Mouse (Mus musculus): Measurements from ENCODE around the gene Jarid2. TPM values are rescaled to one million over a fixed set of nuclear protein-coding genes. Genes with fewer than 3 reads are reported as not detected.

Jarid2 gene
- polyA plus RNA-seq (2016; fragmentation: Nextera tagmentation; extraction: Ambion mirVana), result 40.6 TPM in 2 replicates

- no peaks in the 10 kb centered on the region for H3K9me3 ChIP-seq (replicated peaks)
- H3K36me3 ChIP-seq, result no peaks in the 10 kb centered on the region
- WGBS, result 1% methylated on average over 31 of the region's 31 CpGs
- H3K27me3 ChIP-seq (replicated peaks), result no peaks in the 10 kb centered on the region
- H3K4me3 ChIP-seq, result peak within 1 kb of the TSS; percentile 74
- H3K4me2 ChIP-seq, result peak within 1 kb of the TSS; percentile 92
- no peak for ATAC-seq (ENCODE audit: insufficient number of reproducible peaks, low FRiP score)
- peaks cover 18% of the 10 kb centered on the region for H3K4me1 ChIP-seq (replicated peaks)
- H3K9ac ChIP-seq, result peak within 1 kb of the TSS; percentile 95
- peak within 1 kb of the TSS; percentile 90 for H3K27ac ChIP-seq (ENCODE audit: poor library complexity, severe bottlenecking)
Measured at GRCm38 (mm10) chr13:44729424-44729971, at the start of gene Jarid2. Gene Jarid2, plus strand, starts transcription at chr13:44729474.

GRCm38 (mm10) chr13:44681051-44681450 lies 48.2 kb upstream of the Jarid2 start:
- 62% methylated on average over 7 of the region's 7 CpGs for WGBS
- Histone ChIP-seq H3K9me3 (replicated peaks) (no peaks in the 10 kb centered on the region), H3K27ac (ENCODE audit: poor library complexity, severe bottlenecking) (no peak overlapping the region), H3K27me3 (replicated peaks) (no peaks in the 10 kb centered on the region), H3K4me1 (replicated peaks) (peaks cover 10% of the 10 kb centered on the region; the same call in 1 of the 2 replicates), H3K4me3 (no peak overlapping the region), H3K36me3 (no peaks in the 10 kb centered on the region), H3K4me2 (no peak overlapping the region), H3K9ac (no peak overlapping the region)
- no peak for ATAC-seq (ENCODE audit: insufficient number of reproducible peaks, low FRiP score)

- Histone ChIP-seq H3K4me3 (no peak overlapping the region), H3K27me3 (replicated peaks) (no peaks in the 10 kb centered on the region), H3K27ac (ENCODE audit: poor library complexity, severe bottlenecking) (no peak overlapping the region), H3K4me1 (replicated peaks) (no peaks in the 10 kb centered on the region), H3K9me3 (replicated peaks) (no peaks in the 10 kb centered on the region), H3K9ac (no peak overlapping the region), H3K4me2 (no peak overlapping the region), H3K36me3 (no peaks in the 10 kb centered on the region)
- 66% methylated on average over 3 of the region's 3 CpGs for WGBS
- ATAC-seq (ENCODE audit: insufficient number of reproducible peaks, low FRiP score), result no peak
Measured at GRCm38 (mm10) chr13:44688140-44688539, 41.1 kb upstream of the Jarid2 start.

GRCm38 (mm10) chr13:44697628-44698027 lies 31.6 kb upstream of the Jarid2 start:
- H3K9ac ChIP-seq, result no peak overlapping the region
- no peak overlapping the region for H3K4me3 ChIP-seq
- no peaks in the 10 kb centered on the region for H3K27me3 ChIP-seq (replicated peaks)
- no peaks in the 10 kb centered on the region for H3K36me3 ChIP-seq
- no peak overlapping the region for H3K4me2 ChIP-seq
- H3K4me1 ChIP-seq (replicated peaks), result no peaks in the 10 kb centered on the region
- WGBS, result 76% methylated on average over 10 of the region's 10 CpGs
- H3K27ac ChIP-seq (ENCODE audit: poor library complexity, severe bottlenecking), result no peak overlapping the region
- no peak for ATAC-seq (ENCODE audit: insufficient number of reproducible peaks, low FRiP score)
- H3K9me3 ChIP-seq (replicated peaks), result no peaks in the 10 kb centered on the region

GRCm38 (mm10) chr13:44704036-44704801 lies 25.1 kb upstream of the Jarid2 start:
- Histone ChIP-seq H3K4me1 (replicated peaks) (no peaks in the 10 kb centered on the region), H3K36me3 (no peaks in the 10 kb centered on the region), H3K9me3 (replicated peaks) (no peaks in the 10 kb centered on the region), H3K9ac (no peak overlapping the region), H3K27ac (ENCODE audit: poor library complexity, severe bottlenecking) (no peak overlapping the region), H3K4me3 (no peak overlapping the region), H3K4me2 (no peak overlapping the region), H3K27me3 (replicated peaks) (no peaks in the 10 kb centered on the region)
- ATAC-seq (ENCODE audit: insufficient number of reproducible peaks, low FRiP score), result no peak
- WGBS, result 77% methylated on average over 15 of the region's 15 CpGs

DNA sequence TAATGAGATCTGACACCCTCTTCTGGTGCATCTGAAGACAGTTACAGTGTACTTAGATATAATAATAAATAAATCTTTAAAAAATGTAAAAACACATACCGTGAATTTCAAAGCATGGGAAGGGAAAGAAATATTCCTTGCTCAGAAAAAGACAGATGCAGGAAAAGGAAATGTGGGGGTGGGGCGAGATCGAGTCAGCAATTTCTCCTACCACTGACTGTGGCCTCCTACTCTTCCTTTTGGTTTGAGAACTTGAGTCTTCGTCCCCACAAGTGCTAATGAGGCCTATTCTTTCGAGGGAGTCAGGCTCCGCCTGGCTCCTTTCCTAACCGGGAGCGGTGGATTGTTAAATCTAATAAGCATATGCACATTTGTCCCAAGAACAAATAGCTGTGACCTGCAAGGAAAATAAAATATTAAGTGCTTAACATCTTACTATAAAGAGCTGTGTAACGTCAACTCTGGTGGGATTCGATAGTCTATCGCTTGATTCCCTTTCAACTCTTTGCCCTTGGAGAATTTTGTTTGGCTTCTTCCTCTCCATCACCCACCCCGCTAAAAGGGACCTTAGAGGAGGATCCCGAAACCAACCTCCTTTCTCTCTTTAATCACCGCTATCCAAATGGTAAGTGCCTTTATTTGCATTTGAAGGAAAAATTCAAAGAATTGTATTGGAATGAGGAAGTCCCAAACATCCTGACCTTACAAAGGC lies 24.1 kb upstream of the Jarid2 start:
- H3K9me3 ChIP-seq (replicated peaks), result no peaks in the 10 kb centered on the region
- 50% methylated on average over 14 of the region's 14 CpGs for WGBS

GRCm38 (mm10) chr13:44705743-44706044 lies 23.6 kb upstream of the Jarid2 start:
- Histone ChIP-seq H3K27ac (ENCODE audit: poor library complexity, severe bottlenecking) (no peak overlapping the region), H3K4me3 (no peak overlapping the region), H3K36me3 (no peaks in the 10 kb centered on the region), H3K4me2 (no peak overlapping the region), H3K27me3 (replicated peaks) (no peaks in the 10 kb centered on the region), H3K9ac (no peak overlapping the region), H3K9me3 (replicated peaks) (no peaks in the 10 kb centered on the region), H3K4me1 (replicated peaks) (no peaks in the 10 kb centered on the region)
- 60% methylated on average over 7 of the region's 7 CpGs for WGBS
- ATAC-seq (ENCODE audit: insufficient number of reproducible peaks, low FRiP score), result no peak

More for the DNA sequence above, 24.1 kb upstream of the Jarid2 start:
- no peaks in the 10 kb centered on the region for H3K36me3 ChIP-seq
- H3K4me3 ChIP-seq, result no peak overlapping the region
- no peaks in the 10 kb centered on the region for H3K4me1 ChIP-seq (replicated peaks)
- H3K9ac ChIP-seq, result no peak overlapping the region
- H3K4me2 ChIP-seq, result no peak overlapping the region
- H3K27me3 ChIP-seq (replicated peaks), result no peaks in the 10 kb centered on the region
- no peak for ATAC-seq (ENCODE audit: insufficient number of reproducible peaks, low FRiP score)
- H3K27ac ChIP-seq (ENCODE audit: poor library complexity, severe bottlenecking), result no peak overlapping the region

GRCm38 (mm10) chr13:44706206-44706915 lies 22.9 kb upstream of the Jarid2 start:
- Histone ChIP-seq H3K27me3 (replicated peaks) (no peaks in the 10 kb centered on the region), H3K4me2 (no peak overlapping the region), H3K9me3 (replicated peaks) (no peaks in the 10 kb centered on the region), H3K36me3 (no peaks in the 10 kb centered on the region), H3K9ac (no peak overlapping the region), H3K4me3 (no peak overlapping the region), H3K27ac (ENCODE audit: poor library complexity, severe bottlenecking) (no peak overlapping the region), H3K4me1 (replicated peaks) (no peaks in the 10 kb centered on the region)
- ATAC-seq (ENCODE audit: insufficient number of reproducible peaks, low FRiP score), result no peak
- WGBS, result 80% methylated on average over 10 of the region's 10 CpGs

GRCm38 (mm10) chr13:44707176-44707575 lies 22.1 kb upstream of the Jarid2 start:
- H3K9ac ChIP-seq, result no peak overlapping the region
- ATAC-seq (ENCODE audit: insufficient number of reproducible peaks, low FRiP score), result no peak
- WGBS, result 88% methylated on average over 5 of the region's 5 CpGs
- H3K36me3 ChIP-seq, result no peaks in the 10 kb centered on the region
- H3K4me2 ChIP-seq, result no peak overlapping the region
- no peak overlapping the region for H3K27ac ChIP-seq (ENCODE audit: poor library complexity, severe bottlenecking)
- no peaks in the 10 kb centered on the region for H3K9me3 ChIP-seq (replicated peaks)
- no peaks in the 10 kb centered on the region for H3K4me1 ChIP-seq (replicated peaks)
- no peaks in the 10 kb centered on the region for H3K27me3 ChIP-seq (replicated peaks)
- no peak overlapping the region for H3K4me3 ChIP-seq

DNA sequence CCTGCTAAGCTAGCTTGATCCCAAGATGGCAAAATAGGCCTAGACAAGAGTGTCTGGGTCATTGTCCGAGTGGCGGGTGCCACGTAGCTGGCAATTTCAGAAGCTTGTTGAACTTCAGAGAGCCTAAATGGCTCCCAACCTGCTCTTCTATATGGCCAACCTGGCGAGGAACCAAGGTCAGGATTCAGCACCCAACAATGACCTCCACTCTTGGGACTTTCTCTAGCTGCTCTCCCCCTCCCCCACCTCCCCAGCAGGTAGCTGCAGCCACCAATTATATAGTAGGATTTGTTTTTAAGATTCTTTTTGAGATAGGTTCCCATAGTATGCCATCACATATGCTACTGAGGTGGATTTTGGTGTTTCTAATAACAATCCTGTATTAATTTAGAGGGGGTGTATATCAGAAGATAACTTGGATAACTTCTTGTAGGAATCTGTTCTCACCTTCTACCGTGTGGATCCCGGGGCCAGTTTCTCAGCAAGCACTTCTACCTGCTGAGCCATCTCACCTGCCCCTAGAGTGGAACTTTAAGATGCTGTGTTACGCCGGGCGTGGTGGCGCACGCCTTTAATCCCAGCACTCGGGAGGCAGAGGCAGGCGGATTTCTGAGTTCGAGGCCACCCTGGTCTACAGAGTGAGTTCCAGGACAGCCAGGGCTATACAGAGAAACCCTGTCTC lies 20.8 kb upstream of the Jarid2 start:
- Histone ChIP-seq H3K9me3 (replicated peaks) (no peaks in the 10 kb centered on the region), H3K4me2 (no peak overlapping the region), H3K36me3 (no peaks in the 10 kb centered on the region), H3K27me3 (replicated peaks) (no peaks in the 10 kb centered on the region), H3K9ac (no peak overlapping the region), H3K4me1 (replicated peaks) (no peaks in the 10 kb centered on the region), H3K27ac (ENCODE audit: poor library complexity, severe bottlenecking) (no peak overlapping the region), H3K4me3 (no peak overlapping the region)
- 92% methylated on average over 13 of the region's 14 CpGs for WGBS
- no peak for ATAC-seq (ENCODE audit: insufficient number of reproducible peaks, low FRiP score)
